Mouse (Mus musculus) adrenal gland, postnatal 4 days (tissue): ENCODE measurements around the gene Tefm. TPM values are rescaled to one million over a fixed set of nuclear protein-coding genes. Genes with fewer than 3 reads are reported as not detected.
"Not testable (repeated sequence)": the region's sequence is repeated elsewhere in the genome, so short reads cannot be mapped to it uniquely, and the experiment has no call there.

ENCODE experiments used
- DNase-seq, 2 experiments: peaks; one replicate each; pipeline ENCODE4 v3.0.0; 2021 to 2022; ENCODE audit warnings: low spot score in 2 of 2, mixed read lengths in 2 of 2
- long read RNA-seq, 2 experiments: library from polyadenylated mRNA; stranded (forward); transcript quantifications; one replicate each; pipeline ENCODE4 v2.0.0; 2021
- total RNA-seq, 2 experiments: library from RNA; stranded (reverse); gene quantifications; 2 replicates each; pipeline ENCODE4 v1.2.3; 2021

The Tefm gene
- total RNA-seq: 10 to 100 TPM; 20.9 to 22.8 TPM
- long read RNA-seq, experiment 1, transcript Tefm-201 (4 exons, 1,309 nt): major isoform, 7 of 22 reads
- long read RNA-seq, experiment 1, partial matches to known transcripts: 2 of 22 reads
- long read RNA-seq, experiment 1, other reads (novel, unspliced or antisense): 13 of 22 reads
- long read RNA-seq, experiment 2, transcript Tefm-201 (4 exons, 1,309 nt): major isoform, 19 of 35 reads
- long read RNA-seq, experiment 2, partial matches to known transcripts: 3 of 35 reads
- long read RNA-seq, experiment 2, other reads (novel, unspliced or antisense): 13 of 35 reads

GRCm38 (mm10) chr11:80141825-80142521 is at the start of gene Tefm:
TSS of gene Tefm (minus strand) at chr11:80142175.
- peak; percentile 56 to 76 for DNase-seq

GRCm38 (mm10) chr11:80190280-80190679 is 48.3 kb upstream of the Tefm start:
- no peak for DNase-seq

- DNase-seq: not testable (repeated sequence)
Measured at GRCm38 (mm10) chr11:80185441-80185976, 43.5 kb upstream of the Tefm start.

GRCm38 (mm10) chr11:80184531-80185071 is 42.6 kb upstream of the Tefm start:
- no peak for DNase-seq

- DNase-seq: peak; percentile 72 to 87
Measured at GRCm38 (mm10) chr11:80183705-80184255, 41.8 kb upstream of the Tefm start, which contains the start of gene Rnf135. TSS of gene Rnf135 (plus strand) at chr11:80183851.

- not testable (repeated sequence) for DNase-seq
Measured at GRCm38 (mm10) chr11:80183054-80183704, 41.2 kb upstream of the Tefm start.

GRCm38 (mm10) chr11:80181021-80181749 is 39.2 kb upstream of the Tefm start:
- DNase-seq: no peak

- no peak for DNase-seq
Measured at GRCm38 (mm10) chr11:80178316-80178715, 36.3 kb upstream of the Tefm start.

GRCm38 (mm10) chr11:80176911-80177895 is 35.2 kb upstream of the Tefm start:
- no peak for DNase-seq

- DNase-seq: no peak
Measured at GRCm38 (mm10) chr11:80173963-80174670, 32.1 kb upstream of the Tefm start.

GRCm38 (mm10) chr11:80171884-80172283 is 29.9 kb upstream of the Tefm start:
- no peak for DNase-seq

- DNase-seq: no peak
Measured at GRCm38 (mm10) chr11:80170351-80170750, 28.4 kb upstream of the Tefm start.

- DNase-seq: no peak
Measured at GRCm38 (mm10) chr11:80169629-80170028, 27.7 kb upstream of the Tefm start.

GRCm38 (mm10) chr11:80168611-80169249 is 26.8 kb upstream of the Tefm start:
- DNase-seq: no peak

- DNase-seq: no peak
Measured at GRCm38 (mm10) chr11:80168121-80168520, 26.1 kb upstream of the Tefm start.

GRCm38 (mm10) chr11:80164224-80164623 is 22.2 kb upstream of the Tefm start:
- no peak for DNase-seq

GRCm38 (mm10) chr11:80163362-80164116 is 21.6 kb upstream of the Tefm start:
- no peak for DNase-seq
